Mouse (Mus musculus) cerebellum, postnatal 10 days (tissue): ENCODE measurements at regions not wholly inside any gene's neighbourhood (a gene's known extent, or its start where the extent isn't known, plus 50 kb on each side); places are given as distances from the start of the nearest gene placed in this dataset.
A peak's percentile ranks its signal among the peaks of the same experiment; 100 is the strongest.

Experiments
- DNase-seq, 2 experiments: peaks; one replicate each; pipeline ENCODE4 v3.0.0; 2021; ENCODE audit warnings: mixed read lengths in 2 of 2

DNA sequence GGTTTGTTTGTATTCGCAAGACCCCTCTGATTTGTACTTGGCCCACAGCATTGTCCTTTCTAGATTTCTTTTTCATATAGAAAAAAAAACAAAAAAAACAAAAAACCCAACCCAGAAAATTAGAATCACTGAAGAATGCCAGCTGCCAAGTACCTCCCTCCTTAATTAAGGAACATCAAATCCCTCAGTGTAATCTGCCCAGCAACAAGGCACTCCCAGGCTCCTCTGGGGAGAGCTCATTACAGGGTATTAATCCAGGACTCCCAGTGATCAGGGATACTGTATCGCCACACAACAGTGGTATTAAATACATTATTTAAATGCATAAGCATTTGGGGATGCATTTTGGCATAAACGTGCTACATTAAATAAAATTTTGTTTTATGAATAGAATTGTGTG lies 1023.1 kb downstream of the Adgrl2 start:
- DNase-seq = no peak

DNA sequence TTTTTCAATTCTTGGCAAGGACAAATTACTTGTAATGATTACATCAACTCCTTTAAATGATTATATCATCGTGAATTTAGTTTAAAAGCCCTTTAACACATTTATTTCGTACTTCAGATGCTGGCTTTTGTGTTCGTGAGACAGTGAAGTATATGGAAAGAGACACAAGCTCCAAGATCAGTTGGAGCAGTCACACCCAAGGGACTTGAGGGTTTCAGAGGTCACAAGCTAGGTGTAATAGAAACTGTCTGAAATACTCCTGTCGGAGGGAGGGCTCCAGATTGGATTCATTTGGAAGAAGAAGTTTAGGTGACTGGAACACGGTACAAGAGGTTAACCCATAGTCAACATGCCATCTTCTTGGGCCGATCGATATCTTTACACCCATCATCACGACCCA lies 1023.5 kb downstream of the Adgrl2 start:
- DNase-seq = peak in 1 of 2 experiments; percentile 9

DNA sequence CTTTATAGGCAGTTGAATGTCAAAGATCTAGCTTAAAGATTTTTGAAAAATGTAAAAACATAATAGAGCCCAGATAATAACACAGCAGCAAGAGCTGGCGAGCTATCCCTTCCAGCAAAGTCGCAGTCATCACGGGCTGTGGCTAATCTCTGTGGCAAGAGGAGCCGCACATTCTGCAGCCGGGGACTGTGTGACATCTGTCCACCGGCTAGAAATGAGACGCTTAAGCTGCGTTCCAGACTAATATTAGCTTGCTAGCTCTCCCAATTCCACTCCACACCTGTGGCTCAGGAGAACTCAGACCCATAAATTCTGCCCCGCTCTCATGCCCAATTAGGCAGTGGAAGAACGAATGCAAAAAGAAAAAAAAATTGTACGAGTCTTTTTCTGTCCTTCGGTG lies 1024.0 kb downstream of the Adgrl2 start:
- peak; percentile 51 to 68 for DNase-seq

DNA sequence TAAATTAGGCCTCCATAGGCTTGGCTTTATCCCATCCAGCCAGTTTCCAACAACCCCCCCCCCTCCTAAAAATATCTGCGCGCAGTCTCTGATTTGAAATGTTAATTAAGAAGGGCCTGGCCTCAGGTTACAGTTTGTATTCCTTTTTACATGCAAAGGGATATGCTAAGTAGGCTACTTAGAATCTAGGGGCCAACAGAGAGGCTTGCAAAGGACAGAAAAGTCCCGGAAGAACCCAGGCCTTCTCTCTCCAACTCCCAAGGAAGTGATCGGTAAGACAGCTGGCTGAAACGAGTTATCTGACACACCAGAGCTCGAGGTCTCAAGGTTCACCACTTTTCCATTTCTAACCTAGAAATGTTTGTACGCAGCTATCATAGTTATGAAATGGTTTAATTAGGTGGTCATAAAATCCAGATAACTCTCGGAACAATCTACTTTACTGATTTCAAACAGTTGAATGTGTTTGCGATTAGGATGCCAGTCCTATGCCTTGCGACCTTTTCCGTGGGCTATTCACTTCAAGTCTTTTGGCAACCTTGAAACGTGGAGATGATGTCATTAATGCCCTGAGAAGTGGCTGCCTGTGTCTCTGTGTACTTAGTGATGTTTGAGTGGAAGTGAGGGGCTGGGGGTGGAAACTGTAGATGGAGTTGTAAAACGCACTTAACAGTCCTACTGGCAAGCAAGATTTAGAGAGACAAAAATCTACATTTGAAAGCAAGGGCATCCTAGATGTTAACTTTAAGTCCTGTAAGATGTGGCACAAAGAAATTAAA lies 1026.5 kb downstream of the Adgrl2 start:
- no peak for DNase-seq

DNA sequence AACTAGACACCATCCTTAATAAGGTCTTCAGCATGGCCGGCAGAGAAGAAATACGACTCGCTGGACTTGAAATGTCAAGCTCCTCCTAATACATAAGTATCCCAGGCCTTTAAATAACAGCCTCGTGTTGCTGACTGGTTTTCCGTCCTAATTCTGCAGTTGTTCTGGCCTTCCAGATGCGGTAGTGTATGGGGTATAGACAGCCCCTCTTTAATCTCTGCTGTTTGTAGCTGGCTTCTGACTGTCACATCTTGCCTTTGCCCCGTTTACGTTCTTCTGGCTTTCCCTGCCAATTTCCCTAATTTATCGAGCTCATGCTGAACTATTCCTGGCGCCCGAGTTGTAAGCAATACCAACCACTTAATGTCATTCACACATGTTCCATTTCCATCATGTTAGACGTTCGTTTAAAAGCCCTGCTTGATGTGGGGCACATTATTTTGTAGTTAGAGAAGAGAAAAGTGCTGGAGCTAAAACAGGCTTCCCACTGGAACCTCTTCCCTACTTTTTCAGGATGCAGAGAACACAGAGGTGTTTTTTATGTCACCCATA lies 1042.2 kb downstream of the Adgrl2 start:
- no peak for DNase-seq

DNA sequence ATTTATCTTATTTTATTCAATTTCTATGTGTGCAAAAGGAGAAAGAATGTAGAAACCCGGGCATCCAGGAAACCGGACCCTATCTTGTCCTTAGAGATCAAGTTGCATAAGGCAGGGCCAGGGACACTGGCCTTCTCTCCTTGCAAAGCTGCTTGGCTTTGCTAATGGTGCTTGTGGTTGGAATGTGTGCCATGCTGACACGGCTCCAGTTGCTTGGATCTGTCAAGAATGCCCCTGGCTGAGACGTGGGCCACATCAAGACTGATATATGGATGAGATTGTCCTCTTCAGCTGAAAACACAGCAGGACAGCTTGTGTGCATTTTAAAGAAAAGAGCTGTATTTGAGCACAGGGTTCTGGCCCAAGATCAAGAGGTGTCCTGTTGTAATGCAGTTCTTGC lies 1047.0 kb downstream of the Adgrl2 start:
- DNase-seq = no peak

DNA sequence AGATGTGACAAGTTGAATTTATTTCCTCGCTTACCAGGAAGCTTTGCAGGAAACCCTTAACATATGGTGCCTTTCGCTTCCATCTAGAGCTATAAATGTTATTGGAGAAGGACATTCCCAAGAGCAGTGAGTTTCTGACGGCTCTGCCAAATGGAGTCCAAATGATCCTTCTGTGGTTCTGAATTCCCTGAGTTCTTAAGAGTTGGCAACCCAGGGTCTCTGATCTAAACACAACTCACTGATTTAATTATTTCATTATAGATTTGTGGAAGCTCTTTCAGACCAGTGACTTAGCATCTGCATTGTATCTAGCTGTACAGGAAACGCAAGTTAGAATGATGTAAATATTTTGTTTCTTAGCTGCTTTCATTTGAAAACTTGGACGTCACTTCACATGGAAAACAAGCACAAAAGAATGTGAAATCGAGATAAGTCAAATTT lies 1059.5 kb downstream of the Adgrl2 start:
- DNase-seq = peak in 1 of 2 experiments; percentile 3

DNA sequence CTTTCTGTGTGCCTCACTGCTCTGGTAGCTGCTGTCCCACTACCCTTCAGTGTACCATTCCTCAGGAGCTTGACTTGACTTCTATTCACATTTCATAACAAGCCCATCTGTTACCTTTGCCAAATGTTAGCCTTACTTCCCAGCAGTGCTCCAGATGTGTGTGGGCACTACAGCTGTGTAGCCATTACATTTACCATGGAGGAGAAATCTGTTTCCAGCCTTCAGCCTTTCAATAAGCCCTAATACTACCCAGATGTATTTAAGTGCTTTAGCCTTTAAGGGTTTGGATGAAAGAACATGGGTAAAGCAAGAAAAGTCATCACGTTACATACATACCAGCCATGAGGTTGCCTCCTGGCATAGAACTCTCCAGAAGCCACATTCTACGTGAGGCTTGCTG lies 1068.0 kb downstream of the Ttll7 start:
- no peak for DNase-seq

DNA sequence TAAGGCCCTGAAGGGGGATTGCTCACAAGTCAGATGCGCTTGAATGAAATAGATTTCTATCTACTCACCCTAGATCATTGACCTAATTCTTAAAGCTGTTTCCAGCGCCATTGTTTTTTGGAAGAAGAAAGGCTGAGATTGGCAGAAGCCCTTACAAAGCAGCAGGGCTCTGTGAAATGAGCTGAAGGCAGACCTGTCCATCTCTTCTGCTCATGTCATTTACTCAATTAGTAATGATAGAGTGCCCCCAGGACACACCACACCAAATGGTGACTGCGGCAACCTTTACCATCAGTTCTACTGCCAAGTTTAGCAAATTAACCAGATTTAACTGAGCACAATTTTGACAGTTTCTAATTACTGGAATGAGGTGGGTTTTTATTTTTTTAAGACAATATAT lies 1067.5 kb downstream of the Ttll7 start:
- peak; percentile 66 to 67 for DNase-seq

DNA sequence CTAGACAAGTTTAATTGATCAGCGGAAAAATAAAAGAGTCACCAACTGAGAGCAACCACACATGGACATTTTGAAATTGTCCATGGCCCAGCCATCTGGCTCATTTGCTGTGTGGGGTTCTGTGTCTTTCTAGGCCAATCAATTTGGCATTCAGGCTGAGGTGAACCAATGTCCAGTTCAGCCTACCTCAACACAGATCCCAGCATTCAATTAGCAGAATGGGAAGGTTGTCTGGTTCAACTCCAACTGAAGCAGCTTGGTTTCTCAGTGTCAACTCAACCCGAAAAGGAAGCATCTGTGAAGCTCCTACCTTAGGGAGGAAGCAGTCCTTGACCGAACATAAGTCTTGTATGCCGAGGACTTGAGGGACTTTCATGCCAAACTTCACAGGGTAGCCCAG lies 1067.0 kb downstream of the Ttll7 start:
- DNase-seq = peak; percentile 74 to 77

DNA sequence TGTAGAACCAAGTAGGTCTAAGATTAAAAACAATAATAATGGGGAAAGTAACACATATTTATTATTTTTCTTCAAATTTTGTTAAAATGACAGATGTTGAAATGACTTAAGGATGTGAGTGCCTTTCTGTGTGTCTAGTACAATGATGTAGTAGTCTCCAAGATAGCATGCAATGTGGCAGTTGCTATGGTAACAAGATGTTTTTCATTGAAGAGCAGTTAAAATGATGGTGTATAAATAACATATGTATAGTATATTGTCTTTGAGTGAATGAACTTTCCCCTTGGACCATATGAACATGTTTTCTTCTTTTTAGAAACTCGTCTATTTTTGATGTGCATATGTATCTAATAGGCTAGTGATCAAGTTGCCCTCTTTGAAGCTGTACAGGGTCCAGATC lies 1044.6 kb downstream of the Ttll7 start:
- no peak for DNase-seq

DNA sequence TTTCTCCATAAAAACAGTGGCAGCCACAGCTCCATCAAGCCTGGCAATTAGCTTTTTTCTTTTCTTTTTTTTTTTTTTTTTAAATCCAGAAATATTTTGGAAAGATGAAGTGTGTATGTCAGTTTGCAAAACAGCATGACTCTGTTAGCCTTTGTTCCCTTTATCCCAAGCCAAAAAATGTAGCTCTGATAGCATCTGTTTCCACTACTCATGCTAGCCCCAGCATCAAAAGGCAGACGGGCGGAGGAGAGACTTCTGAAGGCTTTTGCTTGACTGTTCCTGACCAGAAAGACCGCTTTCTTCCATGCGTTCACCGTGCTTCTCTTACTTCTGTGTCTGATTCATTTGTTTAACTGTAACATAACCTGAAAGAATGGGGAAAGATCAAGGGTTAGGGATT lies 1039.5 kb downstream of the Ttll7 start:
- peak in 1 of 2 experiments; percentile 3 for DNase-seq

DNA sequence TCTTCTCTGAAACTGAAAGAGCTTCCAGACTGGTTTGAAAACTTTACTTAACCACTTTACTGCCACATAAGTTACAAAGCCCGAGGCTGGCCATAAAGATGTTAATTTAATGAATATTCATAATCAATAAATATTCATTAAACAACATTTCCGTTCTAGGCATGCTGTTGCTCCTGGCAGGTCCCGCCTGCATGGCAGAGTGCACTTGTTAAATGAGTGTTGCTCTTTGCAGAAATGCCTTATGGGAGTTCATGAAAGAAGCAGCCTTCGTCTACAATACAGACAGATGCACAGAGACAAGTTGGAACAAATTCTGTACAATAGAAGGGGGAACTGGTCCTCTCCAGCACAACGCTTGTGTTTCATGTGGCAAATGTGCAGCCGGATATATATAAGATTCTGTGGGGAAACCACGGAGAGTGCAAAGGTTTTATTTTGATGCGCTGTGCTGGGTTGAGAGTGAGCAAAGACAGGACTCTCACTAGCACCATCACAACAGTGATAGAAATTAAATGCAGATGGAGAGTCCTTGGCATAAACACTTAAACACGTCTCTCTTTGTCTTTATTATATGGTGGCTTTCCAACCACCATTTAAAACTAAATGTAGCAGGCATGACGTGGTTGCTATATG lies 1034.2 kb downstream of the Ttll7 start:
- DNase-seq = no peak

DNA sequence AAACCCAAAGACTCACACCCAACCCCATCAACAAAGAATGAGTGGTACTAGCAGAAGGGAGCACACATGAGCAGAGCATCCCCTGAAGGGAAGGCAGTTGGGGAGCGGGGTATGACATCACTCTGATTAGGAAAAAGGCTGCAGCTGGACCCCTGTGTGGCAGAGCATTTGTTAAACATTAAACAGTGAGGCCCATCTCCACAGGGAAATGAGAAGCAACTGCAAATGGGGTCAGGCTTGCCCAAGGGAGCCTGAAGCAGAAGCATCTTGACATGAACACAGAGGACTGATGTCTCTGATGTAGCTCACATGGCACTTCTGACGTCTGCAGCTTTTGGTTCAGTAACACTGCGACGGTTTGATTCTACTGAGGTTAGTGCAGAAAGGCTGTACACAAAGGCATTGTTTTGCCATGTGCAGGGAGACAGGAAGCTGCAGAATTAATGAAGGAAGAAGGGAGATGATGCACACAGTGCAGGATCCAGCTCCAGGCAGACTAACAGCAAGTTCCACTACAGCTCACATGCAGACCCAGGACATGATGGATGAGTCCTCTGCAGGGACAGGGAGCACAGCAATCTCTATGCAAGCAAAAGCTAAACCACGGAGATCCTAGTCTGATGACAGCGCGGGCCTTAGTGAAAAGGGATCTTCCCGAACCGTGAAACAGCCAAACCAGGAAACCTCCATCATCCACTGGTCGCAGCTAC lies 1030.9 kb downstream of the Ttll7 start:
- DNase-seq = no peak

DNA sequence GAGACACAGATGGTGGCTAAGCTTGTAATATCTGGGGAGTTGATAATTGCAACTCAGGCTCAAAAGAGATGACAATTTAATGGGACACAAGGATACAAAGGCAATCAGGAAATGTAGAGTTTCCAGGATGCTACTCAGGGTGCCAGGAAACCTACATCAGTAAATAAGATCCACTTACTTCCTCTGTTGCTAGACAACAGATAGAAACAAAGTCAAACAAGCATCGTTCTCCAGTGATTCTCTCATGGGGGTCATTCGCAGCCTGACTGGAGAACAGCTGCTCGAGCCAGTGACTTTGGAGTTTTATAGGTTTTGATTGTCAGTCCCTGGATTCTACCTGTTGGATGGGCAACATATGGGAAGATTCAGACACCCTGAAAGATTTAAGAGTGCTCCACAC lies 1026.5 kb downstream of the Ttll7 start:
- no peak for DNase-seq

DNA sequence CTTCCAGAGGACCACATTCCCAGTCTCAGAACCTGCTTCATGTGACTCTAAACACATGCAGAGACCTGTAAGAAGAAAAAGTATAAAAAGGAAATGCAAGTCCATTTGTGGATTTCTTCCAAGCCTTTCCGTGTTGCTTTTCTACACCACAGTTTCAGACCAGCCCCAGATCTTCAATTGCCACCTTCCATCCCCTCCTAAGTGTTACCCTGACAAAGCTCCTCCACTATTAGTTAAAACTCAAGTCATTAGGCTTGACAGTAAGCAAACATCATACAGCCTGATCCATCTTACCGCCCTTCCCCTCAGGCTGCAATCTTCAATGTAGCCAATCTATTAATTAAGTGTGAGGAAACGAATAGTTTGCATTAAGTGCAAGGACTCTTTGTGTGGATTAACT lies 1016.1 kb downstream of the Ttll7 start:
- DNase-seq = no peak

DNA sequence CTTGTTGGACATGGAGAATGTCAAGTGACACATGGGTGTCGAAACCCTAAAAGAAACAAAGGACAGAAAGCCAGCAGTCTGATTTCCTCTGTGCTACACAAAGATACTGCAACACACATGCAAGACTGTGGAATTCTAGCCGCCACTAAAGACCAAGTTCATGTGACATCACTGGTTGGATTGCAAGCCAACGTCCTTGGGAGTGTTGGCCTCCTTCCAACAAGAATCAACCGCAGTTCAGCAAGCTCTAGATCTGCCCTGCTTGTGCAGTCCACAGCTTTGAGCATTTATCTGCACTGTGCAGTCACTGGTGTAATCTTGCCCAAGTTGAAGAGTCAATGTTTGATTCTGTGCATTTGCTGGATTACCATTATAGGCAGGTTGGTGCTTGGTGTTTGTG lies 1001.2 kb downstream of the Ttll7 start:
- DNase-seq = peak; percentile 73 to 77

DNA sequence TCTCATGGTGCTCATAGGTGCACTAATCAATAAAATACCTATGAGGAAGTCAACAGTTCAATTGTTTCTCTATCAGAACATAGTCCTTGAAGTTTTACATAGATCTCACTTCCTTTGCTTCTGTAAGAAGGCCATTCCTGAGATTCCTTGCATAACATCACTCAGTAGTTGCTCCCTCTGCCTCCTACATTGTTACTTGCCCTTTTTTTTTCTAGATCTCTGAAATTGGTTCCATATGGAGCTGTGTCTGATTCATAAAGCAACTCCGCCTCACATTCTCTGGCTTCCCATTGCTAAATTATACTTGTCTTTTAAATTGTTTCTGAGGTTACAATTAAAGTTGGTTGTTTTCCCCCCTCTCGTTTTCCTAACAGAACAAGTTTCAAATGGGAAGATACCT lies 1000.7 kb downstream of the Ttll7 start:
- DNase-seq = no peak

DNA sequence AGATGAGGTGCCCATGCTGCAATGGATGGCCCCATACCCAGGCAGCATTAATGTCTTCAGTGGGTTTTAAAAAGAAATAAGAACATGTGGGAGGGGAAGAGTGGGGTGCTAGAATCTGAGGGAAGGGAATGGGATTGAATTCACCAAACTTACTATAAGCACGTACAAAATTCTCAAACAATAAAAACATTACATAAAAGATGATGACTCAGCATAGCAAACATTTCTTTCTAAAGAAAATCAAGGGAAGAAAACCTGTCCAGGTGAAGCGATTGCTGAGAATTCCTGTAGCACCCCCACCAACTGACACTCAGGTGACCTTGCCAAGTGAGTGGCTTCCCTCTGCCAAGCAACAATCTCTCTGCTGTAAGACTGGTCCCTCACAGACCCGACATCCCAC lies 989.2 kb downstream of the Ttll7 start:
- DNase-seq = peak; percentile 10 to 12

DNA sequence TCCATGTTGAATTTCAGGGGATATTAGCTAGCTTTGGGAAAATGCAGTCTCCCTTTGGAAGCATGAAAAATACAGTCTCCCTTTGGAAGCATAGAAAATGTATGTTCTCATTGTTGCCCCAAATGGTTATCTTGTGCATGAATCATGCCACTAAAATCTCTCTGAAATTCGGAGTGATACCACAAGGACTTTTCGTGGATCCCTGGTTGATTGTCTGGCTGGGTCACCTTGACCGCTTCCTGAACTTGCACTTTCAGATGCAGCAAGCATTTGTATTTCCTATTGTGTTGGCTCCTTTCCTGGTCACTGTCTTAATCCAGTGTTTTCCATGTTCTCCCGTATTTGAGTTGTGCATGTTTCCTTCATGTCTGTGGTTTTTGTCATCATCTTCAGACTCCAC lies 986.6 kb downstream of the Ttll7 start:
- DNase-seq = no peak

DNA sequence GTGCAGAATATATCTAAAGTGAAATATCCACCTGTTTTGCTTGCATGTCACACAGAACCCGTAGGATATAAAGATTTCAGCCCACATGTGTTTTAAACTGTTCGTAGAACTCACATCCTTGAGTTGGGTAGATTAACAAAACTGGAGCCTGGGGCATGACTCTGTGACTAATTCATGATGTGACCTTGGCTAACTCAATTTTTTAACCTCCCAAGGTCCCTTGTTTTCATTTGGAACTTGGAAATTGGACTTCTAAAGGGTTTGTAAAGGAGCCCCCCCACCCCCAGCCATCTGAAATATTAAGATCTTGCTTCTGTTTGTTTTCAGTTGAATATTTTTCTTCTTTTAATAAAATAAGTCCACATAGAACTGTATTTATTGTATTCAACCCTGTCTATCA lies 983.5 kb downstream of the Ttll7 start:
- no peak for DNase-seq

DNA sequence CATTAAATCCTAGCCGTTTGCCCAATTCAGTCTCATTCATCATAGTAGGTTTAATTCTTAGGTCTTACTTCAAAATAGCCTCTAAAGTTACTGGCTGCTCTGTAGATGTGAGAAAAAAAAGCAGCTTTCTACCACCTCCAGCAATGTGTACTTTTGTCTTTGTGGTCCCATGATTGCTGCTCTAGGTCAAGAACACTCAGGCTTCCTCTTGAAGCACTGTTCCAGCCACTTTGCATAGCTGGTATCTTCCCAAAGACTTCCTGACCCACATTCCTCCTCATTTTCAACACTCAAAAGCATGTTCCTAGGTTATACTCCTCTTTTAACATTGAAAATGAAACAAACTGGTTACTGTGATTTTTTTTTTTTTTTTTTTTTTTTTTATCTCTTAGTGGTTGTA lies 973.2 kb downstream of the Ttll7 start:
- no peak for DNase-seq

DNA sequence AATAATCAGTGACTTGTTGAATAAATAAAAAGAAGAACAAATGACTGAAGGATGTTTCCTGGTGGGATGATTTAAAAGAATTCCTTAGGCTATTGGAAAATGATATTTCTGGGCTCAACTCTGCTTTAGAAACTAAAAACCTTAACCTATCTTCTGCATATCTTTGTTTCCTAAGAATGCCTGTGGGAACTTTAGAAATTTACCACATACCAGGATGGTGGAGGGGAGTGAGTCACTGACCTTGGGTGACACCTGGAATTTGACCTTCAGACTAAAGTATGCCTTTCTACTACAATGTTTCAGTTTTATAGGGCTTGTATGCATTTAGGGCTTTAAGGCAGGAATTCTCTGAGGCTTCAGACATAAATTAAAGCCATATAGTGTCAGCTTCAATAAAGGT lies 972.3 kb downstream of the Ttll7 start:
- DNase-seq = no peak
